Mouse (Mus musculus): ENCODE measurements around the gene Znhit3. TPM values are rescaled to one million over a fixed set of nuclear protein-coding genes. Genes with fewer than 3 reads are reported as not detected.
"Not testable (repeated sequence)": the region's sequence is repeated elsewhere in the genome, so short reads cannot be mapped to it uniquely, and the experiment has no call there.

Znhit3 gene
- polyA plus RNA-seq, 2 experiments from 2014 or later = 34.7 to 35.7 TPM

GRCm38 (mm10) chr11:84919276-84919675 lies 3.1 kb upstream of the Znhit3 start:
- ATAC-seq = peak; percentile 22

DNA sequence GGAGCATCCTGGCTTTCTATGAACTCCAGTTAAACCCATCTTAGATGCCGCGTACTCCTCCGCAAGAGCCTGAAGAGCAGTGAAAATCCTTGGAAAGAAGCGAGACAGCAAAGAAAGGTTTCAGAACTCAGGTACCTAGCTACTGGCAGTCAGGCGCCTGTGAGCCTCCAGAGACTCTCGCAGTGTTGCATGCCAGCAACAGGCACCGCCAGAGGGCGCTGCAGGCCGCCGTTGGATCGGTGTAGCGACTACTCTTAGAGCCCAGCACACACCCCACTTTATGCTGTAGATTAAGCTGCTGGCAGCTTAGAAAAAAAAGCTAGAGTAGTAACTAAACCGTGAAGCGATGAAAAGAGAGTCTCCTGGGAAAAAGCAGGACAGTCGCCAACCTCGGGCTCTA lies 2.3 kb upstream of the Znhit3 start:
- peak; percentile 27 for ATAC-seq

DNA sequence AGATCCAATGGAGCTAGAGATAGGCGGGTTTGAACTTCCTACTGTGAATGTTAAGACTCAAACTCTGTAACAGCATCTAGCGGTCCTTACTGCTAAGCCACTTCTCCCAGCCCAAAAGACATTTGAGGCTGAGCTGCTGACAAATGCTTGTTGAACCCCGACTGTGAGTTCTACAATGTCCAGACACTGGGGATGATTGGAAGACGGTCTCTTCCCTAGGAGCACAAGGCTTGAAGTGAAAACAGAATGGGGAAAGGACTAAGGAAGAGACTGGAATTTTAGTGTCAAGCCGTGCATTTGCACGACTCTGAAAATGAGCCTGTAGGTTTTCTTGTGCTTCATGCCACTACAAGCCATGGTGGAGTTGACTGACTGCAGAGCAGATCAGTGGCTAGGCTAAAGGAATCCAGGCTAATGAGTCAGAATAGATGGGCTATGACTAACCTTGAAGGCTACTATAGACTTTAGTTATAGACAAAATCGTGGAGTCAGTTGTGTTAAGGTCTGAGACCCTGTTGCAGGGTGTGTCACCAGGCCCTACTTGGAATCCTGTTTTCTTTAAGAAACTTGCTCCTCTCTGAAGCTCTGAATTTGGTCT lies 636 bp upstream of the Znhit3 start:
- no peak for ATAC-seq

- no peak for ATAC-seq
Observed at GRCm38 (mm10) chr11:84914673-84915072, 1.5 kb downstream of the Znhit3 start.

GRCm38 (mm10) chr11:84910411-84910810 lies 5.8 kb downstream of the Znhit3 start:
- no peak for ATAC-seq

GRCm38 (mm10) chr11:84908480-84908879 lies 7.7 kb downstream of the Znhit3 start:
- ATAC-seq = no peak

DNA sequence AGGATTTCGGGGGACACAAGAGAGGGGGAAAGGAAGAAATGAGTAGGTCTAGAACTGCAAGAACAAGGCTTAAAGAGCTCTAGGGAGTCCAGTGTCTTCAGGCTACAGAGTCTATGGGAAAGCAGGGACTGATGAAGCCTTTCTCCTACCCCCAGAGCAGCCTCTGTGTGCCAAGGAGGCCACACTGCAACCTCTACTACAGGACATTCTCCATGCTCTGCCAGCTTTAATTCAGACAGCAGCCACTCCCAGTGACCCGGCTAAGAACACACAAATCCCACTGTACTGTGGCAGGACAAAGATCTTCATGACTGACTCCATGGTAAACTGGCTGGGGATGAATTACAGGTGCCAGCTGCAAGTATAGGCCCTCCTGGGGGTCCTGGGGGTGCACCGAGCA lies 9.1 kb downstream of the Znhit3 start:
- no peak for ATAC-seq

DNA sequence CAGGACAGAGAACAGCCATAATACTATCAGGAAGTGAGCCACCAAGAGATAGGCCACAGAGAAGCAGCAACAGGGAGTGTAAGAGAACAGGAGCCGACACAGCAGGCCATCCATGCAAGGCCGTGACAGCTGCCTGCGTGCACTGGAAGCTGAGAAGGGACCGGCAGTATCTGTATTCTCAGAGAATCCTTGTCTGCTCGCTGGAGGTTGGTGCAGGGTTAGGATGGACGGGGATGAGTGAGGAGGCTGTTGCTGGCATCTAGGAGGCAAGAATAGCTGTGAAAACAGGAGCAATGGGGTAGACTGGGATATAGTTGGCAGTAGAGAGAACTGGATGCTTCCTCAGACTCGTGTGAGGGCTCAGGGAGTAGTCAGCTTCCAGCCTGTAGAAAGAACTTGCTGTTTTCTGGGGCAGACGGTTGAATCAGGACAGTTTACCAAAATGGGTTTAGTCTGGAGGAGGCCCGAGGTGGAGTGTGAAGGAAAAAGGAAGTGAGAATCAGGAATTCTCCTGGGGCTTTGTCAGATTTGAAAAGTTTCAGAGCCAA lies 11.5 kb downstream of the Znhit3 start:
- no peak for ATAC-seq

DNA sequence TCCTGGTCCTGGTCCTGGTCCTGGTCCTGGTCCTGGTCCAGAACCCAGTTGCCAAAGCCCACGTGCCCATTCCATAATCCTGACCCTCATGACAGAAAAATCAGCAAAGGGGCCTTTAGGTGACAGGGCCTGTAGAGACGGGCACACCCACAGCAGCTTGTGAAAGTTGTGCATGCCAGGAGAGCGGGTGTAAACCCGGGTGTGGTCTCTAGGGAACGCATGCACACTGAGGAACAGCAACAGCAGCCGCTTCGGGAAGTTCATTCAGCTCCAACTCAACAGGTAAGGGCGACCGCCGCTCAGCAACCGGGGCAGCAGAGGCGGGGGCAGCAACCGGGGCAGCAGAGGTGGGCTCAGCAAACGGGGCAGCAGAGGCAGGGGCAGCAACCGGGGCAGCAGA lies 23.1 kb downstream of the Znhit3 start:
- ATAC-seq = no peak

DNA sequence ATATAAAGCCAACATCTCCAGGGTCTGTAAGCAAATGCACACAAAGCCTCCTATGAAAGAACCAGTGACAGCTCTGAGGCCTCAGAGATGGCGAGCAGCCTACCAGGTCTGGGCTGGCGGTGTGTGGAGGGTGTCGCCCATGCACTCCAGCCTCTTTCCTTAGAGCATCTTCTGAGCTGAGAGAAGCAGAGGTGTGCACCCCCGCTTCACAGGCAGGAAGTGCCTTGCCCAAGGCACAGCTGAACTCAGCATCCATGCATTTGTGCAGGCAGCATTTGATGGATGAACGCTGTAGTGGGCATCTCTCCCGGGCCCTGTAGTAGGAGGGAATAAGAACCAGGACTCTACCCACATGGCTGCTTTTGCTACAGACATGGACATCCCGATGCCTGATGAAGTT lies 24.5 kb downstream of the Znhit3 start:
- ATAC-seq = no peak

- ATAC-seq = no peak
Observed at GRCm38 (mm10) chr11:84889492-84889891, 26.7 kb downstream of the Znhit3 start.

DNA sequence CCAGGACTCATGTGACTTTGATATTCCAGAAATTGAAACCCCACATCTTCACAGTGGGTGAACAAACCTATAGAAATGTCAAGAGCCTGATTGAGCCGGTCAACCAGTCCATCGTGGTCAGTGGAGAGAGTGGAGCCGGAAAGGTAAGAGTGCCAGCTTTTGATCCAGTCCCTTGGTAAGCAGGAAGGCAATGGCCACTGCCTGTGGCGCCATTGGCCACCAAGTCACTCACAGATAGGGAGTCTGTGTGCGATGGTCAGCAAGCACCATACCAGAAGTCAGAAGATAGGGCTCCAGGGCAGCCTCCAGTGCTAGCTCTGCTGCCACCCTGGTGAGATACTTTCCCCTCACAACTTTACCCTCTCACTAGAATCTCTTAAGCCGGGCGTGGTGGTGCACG lies 28.1 kb downstream of the Znhit3 start:
- no peak for ATAC-seq

DNA sequence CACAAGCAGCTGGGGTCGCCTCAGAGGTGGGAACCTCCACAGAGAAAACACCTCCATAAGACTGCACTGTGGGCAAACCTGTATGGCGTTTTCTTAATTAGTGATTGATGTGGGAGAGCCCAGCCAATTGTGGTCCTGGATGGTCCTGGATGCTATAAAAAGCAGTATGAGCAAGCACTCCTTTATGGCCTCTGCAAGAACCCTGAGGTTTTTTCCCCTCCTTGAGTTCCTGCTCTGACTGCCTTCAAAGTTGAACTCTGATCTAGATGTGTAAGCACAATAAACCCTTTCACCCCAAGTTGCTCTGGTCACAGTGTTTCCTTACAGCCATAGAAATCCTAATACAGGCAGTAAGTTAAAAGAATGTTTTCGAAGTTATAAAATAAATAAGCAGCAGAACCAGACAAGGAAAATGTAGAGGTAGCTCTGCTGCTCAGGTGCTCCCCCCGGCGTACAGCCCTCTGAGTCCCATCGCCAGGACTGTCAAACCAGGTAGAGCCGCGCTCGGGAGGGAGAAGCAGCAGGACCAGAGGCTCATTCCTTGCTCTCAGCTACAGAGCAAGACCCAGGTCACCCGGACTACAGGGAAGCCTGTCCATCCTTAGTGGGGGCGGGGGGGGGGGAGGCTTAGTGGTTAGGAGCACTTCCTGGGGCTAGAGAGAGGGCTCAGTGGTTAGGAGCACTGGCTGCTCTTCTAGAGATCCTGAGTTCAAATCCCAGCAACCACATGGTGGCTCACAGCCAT lies 29.2 kb downstream of the Znhit3 start:
- ATAC-seq = no peak

DNA sequence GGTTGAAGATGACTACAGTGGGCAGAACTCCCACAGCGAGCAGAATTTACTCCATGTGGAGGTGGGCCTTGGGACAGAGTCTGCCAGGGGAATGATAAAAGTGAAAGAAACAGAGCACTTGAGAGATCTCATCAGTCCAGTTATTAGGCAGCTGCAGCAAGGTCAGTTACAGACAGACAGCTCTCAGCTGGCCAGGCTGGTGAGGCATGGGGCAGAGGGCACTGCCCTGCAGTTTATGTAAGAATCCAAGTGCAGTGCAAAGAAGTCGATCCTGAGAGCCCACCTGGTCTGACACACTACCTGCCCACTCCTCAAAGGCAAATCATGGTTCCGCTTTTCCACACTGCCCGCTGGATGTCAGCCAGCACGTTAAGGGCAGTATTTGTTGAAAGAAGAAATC lies 29.9 kb downstream of the Znhit3 start:
- no peak for ATAC-seq

- ATAC-seq = no peak
Observed at GRCm38 (mm10) chr11:84885238-84885637, 30.9 kb downstream of the Znhit3 start.

GRCm38 (mm10) chr11:84882346-84882745 lies 33.8 kb downstream of the Znhit3 start:
- no peak for ATAC-seq

DNA sequence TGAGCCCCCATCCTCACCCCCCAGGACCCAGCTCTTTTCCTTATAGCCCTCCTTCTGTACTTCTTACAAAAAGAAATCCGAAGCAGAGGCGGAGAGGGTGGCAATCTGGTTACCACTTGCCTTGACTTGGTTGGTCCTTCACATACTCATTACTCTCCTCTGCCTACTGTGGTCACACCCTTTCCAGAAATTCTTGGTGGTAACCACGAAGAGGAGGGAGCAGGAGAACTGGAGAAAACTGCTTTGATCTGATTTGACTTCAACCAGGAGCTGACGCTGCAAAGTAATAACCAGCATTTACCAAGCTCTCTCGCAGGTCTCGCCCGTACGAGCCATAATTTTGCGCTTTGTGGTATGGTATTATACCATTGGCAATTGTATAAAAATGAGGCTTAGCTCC lies 35.2 kb downstream of the Znhit3 start:
- ATAC-seq = no peak

GRCm38 (mm10) chr11:84880465-84880961 lies 35.7 kb downstream of the Znhit3 start:
- peak; percentile 14 for ATAC-seq

GRCm38 (mm10) chr11:84879772-84880464 lies 36.2 kb downstream of the Znhit3 start, which contains the start of the genes Myo19 and Pigw:
Gene Myo19, plus strand, starts transcription at chr11:84880148.
Gene Pigw, minus strand, starts transcription at chr11:84880285.
- peak; percentile 84 for ATAC-seq

- ATAC-seq = peak; percentile 37
Observed at GRCm38 (mm10) chr11:84879007-84879771, 37.0 kb downstream of the Znhit3 start.

DNA sequence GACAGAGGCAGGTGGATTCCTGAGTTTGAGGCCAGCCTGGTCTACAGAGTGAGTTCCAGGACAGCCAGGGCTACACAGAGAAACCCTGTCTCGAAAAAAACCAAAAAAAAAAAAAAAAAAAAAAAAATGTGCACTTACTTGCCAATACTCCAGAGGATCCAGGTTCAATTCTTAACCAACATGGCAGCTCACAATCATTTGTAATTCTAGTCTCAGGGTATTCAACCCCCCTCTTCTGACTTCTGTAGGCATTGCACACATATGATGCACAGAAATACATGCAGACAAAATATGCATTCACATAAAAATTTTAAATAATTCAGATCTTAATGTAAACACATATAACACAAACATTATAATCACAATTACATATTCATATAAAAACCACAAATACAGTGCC lies 40.1 kb downstream of the Znhit3 start:
- ATAC-seq = not testable (repeated sequence)

- no peak for ATAC-seq
Observed at GRCm38 (mm10) chr11:84873042-84873833, 42.9 kb downstream of the Znhit3 start.

Measured in activated CD4-positive, CD25-positive, alpha-beta regulatory T cell, adult 4 months (primary cell).